15 mouse cellular contexts compared by ENCODE assay signal in the genomic region with DNA sequence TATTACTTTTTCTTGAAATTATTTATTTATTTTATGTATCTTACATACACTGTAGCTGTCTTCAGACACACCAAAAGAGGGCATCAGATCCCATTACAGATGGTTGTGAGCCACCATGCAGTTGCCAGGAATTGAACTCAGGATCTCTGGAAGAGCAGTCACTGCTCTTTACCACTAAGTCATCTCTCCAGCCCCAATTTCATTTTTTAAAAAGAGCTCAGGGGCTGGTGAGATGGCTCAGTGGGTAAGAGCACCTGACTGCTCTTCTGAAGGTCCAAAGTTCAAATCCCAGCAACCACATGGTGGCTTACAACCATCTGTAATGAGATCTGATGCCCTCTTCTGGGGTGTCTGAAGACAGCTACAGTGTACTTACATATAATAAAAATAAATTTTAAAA. TPM values are rescaled to one million over a fixed set of nuclear protein-coding genes. Genes with fewer than 3 reads are reported as not detected.
"Had no signal": no experiment of that assay in that cellular context is flagged by ENCODE, and none has a peak within 500 bp of the region (broad histone marks: within the 10 kb centered on the region; RNA-seq: fewer than 3 reads in every experiment).

No protein-coding gene starts in this region.

RNA-seq across cellular contexts. Expression of a gene that starts 39.6 kb away (rescaled TPM):
- total RNA-seq: common myeloid progenitor, adult 5-6 weeks; granulocyte monocyte progenitor cell, adult 5-6 weeks had no signal
- polyA plus RNA-seq: embryonic facial prominence, embryonic 11.5 days; embryonic facial prominence, embryonic 12.5 days; embryonic facial prominence, embryonic 13.5 days; embryonic facial prominence, embryonic 14.5 days; embryonic facial prominence, embryonic 15.5 days; erythroblast, embryonic 14.5 days; forebrain, embryonic 10.5 days; forebrain, embryonic 11.5 days; forebrain, embryonic 12.5 days; forebrain, embryonic 13.5 days; forebrain, embryonic 14.5 days; forebrain, embryonic 15.5 days; forebrain, embryonic 16.5 days had no signal

RNA-seq across cellular contexts. Expression of a gene that starts 59.2 kb away (rescaled TPM):
- polyA plus RNA-seq: erythroblast, embryonic 14.5 days had no signal
